Mouse (Mus musculus): ENCODE results near the gene Cox5a.

DNA sequence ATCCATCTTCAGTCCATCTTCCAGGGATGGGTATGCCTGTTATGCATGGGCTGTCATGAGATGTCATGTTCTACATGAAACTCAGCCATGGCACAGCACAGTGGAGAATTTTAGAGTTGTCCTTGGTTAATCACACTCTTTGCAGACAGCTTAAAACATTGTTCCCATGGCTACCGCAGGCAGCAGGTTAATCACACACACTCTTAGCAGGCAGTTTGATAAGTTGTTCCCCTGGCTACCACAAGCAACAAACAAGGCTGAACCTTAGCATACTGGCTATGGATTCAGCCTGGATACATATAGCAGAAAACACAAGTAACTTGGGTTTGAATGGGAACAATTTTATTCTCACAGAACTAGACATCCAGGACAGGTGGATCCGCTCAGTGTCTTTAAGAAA lies 27.5 kb upstream of the Cox5a start:
- TF ChIP-seq POLR2A (IDR thresholded peaks at IDR 0.05; ENCODE audit: low read depth, low read length) (no peak), CTCF (IDR thresholded peaks at IDR 0.05; ENCODE audit: extremely low read depth, insufficient read depth, insufficient read length, insufficient replicate concordance) (no peak)
